Mouse (Mus musculus) intestine, postnatal 0 days (tissue): ENCODE measurements around the gene Junb. TPM values are rescaled to one million over a fixed set of nuclear protein-coding genes. Genes with fewer than 3 reads are reported as not detected.

Experiments
- ATAC-seq: fragments of 200-750 bp; cut with Nextera tagmentation; 2 replicates; pipeline ENCODE4 v1.8.0; 2017; ENCODE audit warnings: mild to moderate bottlenecking, moderate TSS enrichment, moderate library complexity
- H3K27ac ChIP-seq: fragments of 300-500 bp; sonication (generic); 2 replicates; pipeline ENCODE4 v1.5.1; 2014; ENCODE audit warnings: mild to moderate bottlenecking, low read depth, low read length, moderate library complexity
- H3K27me3 ChIP-seq: fragments of 300-500 bp; sonication (generic); replicated peaks from 2 replicates; pipeline ENCODE4 v1.6.1; 2014; ENCODE audit warnings: low read length, mixed read lengths; ENCODE audit not compliant: control insufficient read depth, insufficient read depth
- H3K36me3 ChIP-seq: fragments of 300-500 bp; sonication (generic); 2 replicates; pipeline ENCODE4 v1.6.1; 2014; ENCODE audit warnings: mild to moderate bottlenecking, moderate library complexity; ENCODE audit not compliant: control insufficient read depth, insufficient read depth
- H3K4me1 ChIP-seq: fragments of 300-500 bp; sonication (generic); replicated peaks from 2 replicates; pipeline ENCODE4 v1.6.1; 2014; ENCODE audit warnings: antibody characterized with exemption, low read length, mixed read lengths; ENCODE audit not compliant: control insufficient read depth, insufficient read depth
- H3K4me2 ChIP-seq: fragments of 300-500 bp; sonication (generic); replicated peaks from 2 replicates; pipeline ENCODE4 v1.6.1; 2014; ENCODE audit warnings: low read depth, mild to moderate bottlenecking, moderate library complexity
- H3K4me3 ChIP-seq: fragments of 300-500 bp; sonication (generic); 2 replicates; pipeline ENCODE4 v1.5.1; 2014; ENCODE audit warnings: low read depth, low read length
- H3K9ac ChIP-seq: fragments of 300-500 bp; sonication (generic); 2 replicates; pipeline ENCODE4 v1.6.1; 2014; ENCODE audit warnings: mild to moderate bottlenecking, low read depth, low read length
- H3K9me3 ChIP-seq: fragments of 300-500 bp; sonication (generic); 2 replicates; pipeline ENCODE4 v1.6.1; 2016; ENCODE audit warnings: mixed run types; ENCODE audit not compliant: control insufficient read depth
- CTCF ChIP-seq: sonication (generic); IDR thresholded peaks from 2 replicates; pipeline ENCODE4 v1.5.1; 2016; ENCODE audit warnings: low read depth, mild to moderate bottlenecking, control low read depth, antibody characterized with exemption, moderate library complexity
- WGBS: fragments of 180-500 bp; shearing (Covaris S2); extraction: QIAGEN DNeasy Blood & Tissue Kit; methylation state at CpG from one replicate; pipeline ENCODE4 v1.1.7; 2014; 5-methylcytosine and 5-hydroxymethylcytosine counted together
- polyA plus RNA-seq: library from polyadenylated mRNA; unstranded; fragments of >200 nt; fragmentation: Nextera tagmentation; extraction: Ambion mirVana; gene quantifications from 2 replicates; pipeline ENCODE4 v1.2.1, GENCODE M21; 2015

Junb gene
- polyA plus RNA-seq, 1 experiment from 2014 or later: 47.6 TPM

GRCm38 (mm10) chr8:84990836-84991235, 12.3 kb upstream of the Junb start:
- no peaks in the 10 kb centered on the region for H3K9me3 ChIP-seq
- peak; percentile 81 for ATAC-seq
- peak overlapping the region; percentile 68 for H3K4me2 ChIP-seq
- H3K36me3 ChIP-seq: peaks cover 16% of the 10 kb centered on the region; the same call in 1 of the 2 replicates
- H3K27me3 ChIP-seq: no peaks in the 10 kb centered on the region
- TF ChIP-seq CTCF: no peak
- 0 out of 2 replicates have a peak, but pooled peaks cover 4% of the 10 kb centered on the region for H3K4me1 ChIP-seq
- H3K4me3 ChIP-seq: peak overlapping the region; percentile 40
- H3K9ac ChIP-seq: peak overlapping the region; percentile 38; the same call in 1 of the 2 replicates
- WGBS: under 1% methylated on average over 15 of the region's 15 CpGs
- H3K27ac ChIP-seq: peak overlapping the region; percentile 89

DNA sequence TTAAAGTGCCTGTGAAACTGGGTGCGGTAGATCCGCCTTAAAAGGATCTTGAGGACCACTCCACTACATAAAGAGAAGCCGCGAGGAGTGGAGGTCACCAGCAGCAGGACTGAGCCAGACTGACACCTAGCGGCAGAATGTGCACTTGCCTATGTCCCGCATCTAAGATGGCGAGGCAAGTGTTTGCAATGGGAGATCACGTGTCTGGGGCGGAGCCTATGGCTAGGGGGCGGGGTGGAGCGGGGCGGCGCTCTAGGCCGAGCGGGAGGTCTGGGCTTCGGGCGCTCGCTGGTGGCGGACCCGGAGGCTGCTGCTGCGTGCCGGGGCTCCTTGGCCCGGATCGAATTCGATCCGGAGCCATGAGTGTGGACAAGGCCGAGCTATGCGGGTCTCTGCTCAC, 11.8 kb upstream of the Junb start, which contains the start of gene Hook2:
Gene Hook2 (plus strand): TSS at position 255 of the 400 bp plus-strand sequence.
- peak within 1 kb of the TSS; percentile 38 for H3K9ac ChIP-seq
- H3K36me3 ChIP-seq: peaks cover 11% of the 10 kb centered on the region; the same call in 1 of the 2 replicates
- no peaks in the 10 kb centered on the region for H3K27me3 ChIP-seq
- peak within 1 kb of the TSS; percentile 40 for H3K4me3 ChIP-seq
- peak within 1 kb of the TSS; percentile 89 for H3K27ac ChIP-seq
- peak; percentile 84 for ATAC-seq
- H3K9me3 ChIP-seq: no peaks in the 10 kb centered on the region
- peak within 1 kb of the TSS; percentile 68 for H3K4me2 ChIP-seq
- peak; percentile 97 for TF ChIP-seq CTCF
- H3K4me1 ChIP-seq: 0 out of 2 replicates have a peak, but pooled peaks cover 4% of the 10 kb centered on the region
- 0% methylated on average over 28 of the region's 28 CpGs for WGBS

- TF ChIP-seq CTCF: peak; percentile 94
- Histone ChIP-seq H3K27ac (peak overlapping the region; percentile 89), H3K9ac (peak overlapping the region; percentile 38; the same call in 1 of the 2 replicates), H3K9me3 (no peaks in the 10 kb centered on the region), H3K27me3 (no peaks in the 10 kb centered on the region), H3K4me2 (peak overlapping the region; percentile 68), H3K4me3 (peak overlapping the region; percentile 40), H3K36me3 (peaks cover 7% of the 10 kb centered on the region; the same call in 1 of the 2 replicates), H3K4me1 (0 out of 2 replicates have a peak, but pooled peaks cover 5% of the 10 kb centered on the region)
- WGBS: under 1% methylated on average over 15 of the region's 15 CpGs
- peak; percentile 54 for ATAC-seq
Observed at GRCm38 (mm10) chr8:84989810-84990209, 11.3 kb upstream of the Junb start.

- peak; percentile 14; the same call in 1 of the 2 replicates for ATAC-seq
- 10% methylated on average over 15 of the region's 15 CpGs for WGBS
- H3K4me3 ChIP-seq: peak overlapping the region; percentile 40
- no peaks in the 10 kb centered on the region for H3K27me3 ChIP-seq
- no peaks in the 10 kb centered on the region for H3K9me3 ChIP-seq
- H3K9ac ChIP-seq: no peak overlapping the region
- H3K36me3 ChIP-seq: peaks cover 2% of the 10 kb centered on the region; the same call in 1 of the 2 replicates
- H3K4me2 ChIP-seq: peak overlapping the region; percentile 68
- H3K4me1 ChIP-seq: 0 out of 2 replicates have a peak, but pooled peaks cover 10% of the 10 kb centered on the region
- H3K27ac ChIP-seq: peak overlapping the region; percentile 89
- TF ChIP-seq CTCF: no peak
Observed at GRCm38 (mm10) chr8:84989311-84989731, 10.8 kb upstream of the Junb start.

- Histone ChIP-seq H3K36me3 (no peaks in the 10 kb centered on the region), H3K4me1 (0 out of 2 replicates have a peak, but pooled peaks cover 11% of the 10 kb centered on the region), H3K4me2 (no peak overlapping the region), H3K9me3 (no peaks in the 10 kb centered on the region), H3K27ac (no peak overlapping the region), H3K9ac (no peak overlapping the region), H3K27me3 (no peaks in the 10 kb centered on the region), H3K4me3 (no peak overlapping the region)
- WGBS: 61% methylated on average over 2 of the region's 2 CpGs
- no peak for ATAC-seq
- no peak for TF ChIP-seq CTCF
Observed at GRCm38 (mm10) chr8:84987903-84988302, 9.4 kb upstream of the Junb start.

GRCm38 (mm10) chr8:84987388-84987787, 8.9 kb upstream of the Junb start:
- no peak for TF ChIP-seq CTCF
- ATAC-seq: no peak
- WGBS: 69% methylated on average over 5 of the region's 5 CpGs
- H3K27me3 ChIP-seq: no peaks in the 10 kb centered on the region
- H3K4me1 ChIP-seq: 0 out of 2 replicates have a peak, but pooled peaks cover 11% of the 10 kb centered on the region
- no peak overlapping the region; the same call in 1 of the 2 replicates for H3K27ac ChIP-seq
- no peak overlapping the region for H3K9ac ChIP-seq
- no peak overlapping the region; the same call in 1 of the 2 replicates for H3K4me2 ChIP-seq
- no peak overlapping the region for H3K4me3 ChIP-seq
- no peaks in the 10 kb centered on the region for H3K36me3 ChIP-seq
- no peaks in the 10 kb centered on the region for H3K9me3 ChIP-seq
